Mouse (Mus musculus) limb, embryonic 14.5 days (tissue): ENCODE results near the gene Adprh. TPM values are rescaled to one million over a fixed set of nuclear protein-coding genes. Genes with fewer than 3 reads are reported as not detected.

Source experiments
- ATAC-seq: fragments of 200-750 bp; cut with Nextera tagmentation; 2 replicates; pipeline ENCODE4 v1.8.0; 2017; ENCODE audit warnings: low read depth, moderate number of reproducible peaks, moderate TSS enrichment; ENCODE audit not compliant: low FRiP score
- DNase-seq: peaks from one replicate; pipeline ENCODE4 v3.0.0-alpha.2; 2015; ENCODE audit warnings: low spot score
- H3K27ac ChIP-seq: fragments of 300-500 bp; sonication (generic); replicated peaks from 2 replicates; pipeline ENCODE4 v1.5.1; 2014; ENCODE audit warnings: low read depth, mild to moderate bottlenecking, low read length, moderate library complexity, mixed read lengths
- H3K27me3 ChIP-seq: fragments of 300-500 bp; sonication (generic); 2 replicates; pipeline ENCODE4 v1.6.1; 2014; ENCODE audit warnings: low read length, mixed read lengths; ENCODE audit not compliant: control insufficient read depth, insufficient read depth
- H3K36me3 ChIP-seq: fragments of 300-500 bp; sonication (generic); 2 replicates; pipeline ENCODE4 v1.6.1; 2014; ENCODE audit warnings: mild to moderate bottlenecking, low read length, moderate library complexity, mixed read lengths; ENCODE audit not compliant: control insufficient read depth, insufficient read depth
- H3K4me1 ChIP-seq: fragments of 300-500 bp; sonication (generic); 2 replicates; pipeline ENCODE4 v1.6.1; 2014; ENCODE audit warnings: antibody characterized with exemption, low read length, mixed read lengths; ENCODE audit not compliant: control insufficient read depth, insufficient read depth
- H3K4me2 ChIP-seq: fragments of 300-500 bp; sonication (generic); replicated peaks from 2 replicates; pipeline ENCODE4 v1.6.1; 2014; ENCODE audit warnings: low read depth, mild to moderate bottlenecking, low read length, moderate library complexity; ENCODE audit not compliant: severe bottlenecking
- H3K4me3 ChIP-seq: fragments of 300-500 bp; sonication (generic); replicated peaks from 2 replicates; pipeline ENCODE4 v1.5.1; 2014; ENCODE audit warnings: low read length
- H3K9ac ChIP-seq: fragments of 300-500 bp; sonication (generic); 2 replicates; pipeline ENCODE4 v1.6.1; 2014; ENCODE audit warnings: mild to moderate bottlenecking, low read depth, low read length, moderate library complexity; ENCODE audit not compliant: severe bottlenecking
- H3K9me3 ChIP-seq: fragments of 300-500 bp; sonication (generic); 2 replicates; pipeline ENCODE4 v1.6.1; 2016; ENCODE audit warnings: low read length; ENCODE audit not compliant: control insufficient read depth
- POLR2A ChIP-seq: fragments of 200-500 bp; IDR thresholded peaks from 2 replicates; pipeline ENCODE4 v1.8.0; 2012; ENCODE audit warnings: inconsistent platforms, mild to moderate bottlenecking, moderate library complexity, borderline replicate concordance; ENCODE audit not compliant: insufficient read depth, insufficient read length; ENCODE audit errors: extremely low read depth
- WGBS: fragments of 180-500 bp; shearing (Covaris S2); extraction: QIAGEN DNeasy Blood & Tissue Kit; methylation state at CpG from one replicate; pipeline ENCODE4 v1.1.7; 2014; 5-methylcytosine and 5-hydroxymethylcytosine counted together
- polyA plus RNA-seq, 2 experiments: library from polyadenylated mRNA; depleted of rRNA in 1 of 2; stranded (reverse) in 1 of 2; unstranded in 1 of 2; fragments of >200 nt; fragmentation: Nextera tagmentation in 1 of 2; extraction: Ambion mirVana in 1 of 2; gene quantifications; 2 replicates each; pipeline versions ENCODE4 v1.2.1 to v1.2.3; 2012 to 2014

Adprh gene
- polyA plus RNA-seq, 2 experiments, result 69.5 to 114 TPM

DNA sequence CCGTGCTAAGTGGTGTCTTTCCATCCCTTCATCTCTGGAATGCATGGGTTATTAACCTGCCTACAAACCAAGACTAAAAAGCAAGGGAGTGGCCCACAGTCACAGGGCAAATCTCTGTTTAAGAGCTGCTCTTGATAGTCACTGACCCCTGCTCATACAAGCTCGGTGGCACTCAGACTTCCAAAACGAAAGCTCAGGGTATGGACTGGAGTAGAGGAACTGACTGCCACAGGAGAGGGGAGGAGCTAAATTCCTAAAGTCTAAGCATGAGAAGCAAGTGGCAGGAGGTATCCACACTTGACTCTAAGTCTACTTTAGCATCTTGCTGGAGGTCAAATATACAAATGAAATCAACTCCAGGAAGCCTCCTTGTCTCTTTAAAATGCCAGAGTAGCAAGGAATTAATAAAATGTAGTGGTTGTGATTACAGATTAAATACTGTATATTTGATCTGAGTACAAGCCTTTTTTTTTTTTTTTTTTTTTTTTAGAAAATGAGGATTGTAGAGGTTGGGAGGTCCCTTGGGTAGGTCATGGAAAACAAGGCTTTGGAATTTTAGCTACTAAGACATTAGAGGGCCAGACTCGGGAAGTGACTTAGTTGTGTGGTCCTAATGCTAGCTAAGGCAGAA, 23.3 kb upstream of the Adprh start:
- no peak overlapping the region for H3K27ac ChIP-seq
- 52% methylated on average over 4 of the region's 4 CpGs for WGBS
- no peaks in the 10 kb centered on the region for H3K9me3 ChIP-seq
- H3K4me2 ChIP-seq, result peak overlapping the region; percentile 76
- TF ChIP-seq POLR2A, result no peak
- H3K27me3 ChIP-seq, result no peaks in the 10 kb centered on the region
- no peaks in the 10 kb centered on the region for H3K36me3 ChIP-seq
- DNase-seq (no peak), ATAC-seq (0 out of 2 replicates have a peak, but pooled peaks have one; percentile 19)
- H3K4me3 ChIP-seq, result peak overlapping the region; percentile 37; the same call in 1 of the 2 replicates
- H3K4me1 ChIP-seq, result no peaks in the 10 kb centered on the region
- H3K9ac ChIP-seq, result no peak overlapping the region; the same call in 1 of the 2 replicates

DNA sequence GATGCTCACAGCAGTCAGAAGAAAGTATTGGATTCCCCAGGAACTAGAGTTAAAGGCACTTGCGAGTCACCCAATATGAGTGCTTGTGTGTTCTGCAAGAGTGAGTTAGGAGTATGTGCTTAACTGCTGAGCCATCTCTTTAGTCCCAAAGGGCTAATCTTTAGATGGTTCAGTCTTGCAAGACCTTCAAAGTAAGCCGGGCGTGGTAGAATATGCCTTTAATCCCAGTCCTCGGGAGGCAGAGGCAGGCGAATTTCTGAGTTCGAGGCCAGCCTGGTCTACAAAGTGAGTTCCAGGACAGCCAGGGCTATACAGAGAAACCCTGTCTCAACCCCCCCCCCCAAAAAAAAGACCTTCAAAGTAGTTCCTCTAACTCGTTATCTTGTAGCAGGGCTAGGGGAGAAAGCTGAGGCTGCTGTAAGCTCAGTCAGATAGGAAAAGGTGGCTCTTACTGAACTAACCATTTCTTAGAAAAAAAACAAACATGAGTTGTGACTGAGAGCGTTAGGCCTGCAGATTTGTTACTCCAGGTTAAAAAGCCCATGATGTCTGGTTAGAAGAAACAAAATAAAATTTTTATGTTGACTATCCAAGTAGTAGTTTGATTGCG, 22.3 kb upstream of the Adprh start:
- no peak overlapping the region for H3K4me2 ChIP-seq
- no peaks in the 10 kb centered on the region for H3K36me3 ChIP-seq
- TF ChIP-seq POLR2A, result no peak
- no peak overlapping the region for H3K27ac ChIP-seq
- H3K27me3 ChIP-seq, result no peaks in the 10 kb centered on the region
- no peak overlapping the region for H3K9ac ChIP-seq
- no peaks in the 10 kb centered on the region for H3K4me1 ChIP-seq
- no peak for ATAC-seq
- H3K4me3 ChIP-seq, result no peak overlapping the region
- no peaks in the 10 kb centered on the region for H3K9me3 ChIP-seq
- WGBS, result 86% methylated on average over 9 of the region's 9 CpGs
- DNase-seq, result no peak

DNA sequence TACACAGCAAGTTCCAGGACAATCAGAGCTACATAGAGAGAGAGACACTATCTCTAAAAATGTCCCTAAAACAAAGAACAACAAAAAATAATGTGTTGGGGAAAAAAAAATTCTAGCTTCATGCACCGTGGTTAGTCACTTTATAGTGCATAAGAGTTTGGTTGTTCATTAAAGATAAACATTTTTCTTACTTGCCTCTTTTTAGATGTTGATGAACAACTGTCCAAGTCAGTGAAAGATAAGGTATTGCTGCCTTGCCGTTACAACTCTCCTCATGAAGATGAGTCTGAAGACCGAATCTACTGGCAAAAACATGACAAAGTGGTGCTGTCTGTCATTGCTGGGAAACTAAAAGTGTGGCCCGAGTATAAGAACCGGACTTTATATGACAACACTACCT, 21.2 kb upstream of the Adprh start:
- Histone ChIP-seq H3K4me1 (no peaks in the 10 kb centered on the region), H3K9me3 (no peaks in the 10 kb centered on the region), H3K9ac (no peak overlapping the region), H3K36me3 (no peaks in the 10 kb centered on the region), H3K27me3 (no peaks in the 10 kb centered on the region), H3K4me2 (no peak overlapping the region), H3K4me3 (no peak overlapping the region), H3K27ac (no peak overlapping the region)
- WGBS, result 86% methylated on average over 5 of the region's 5 CpGs
- no peak for ATAC-seq
- DNase-seq, result no peak
- no peak for TF ChIP-seq POLR2A

DNA sequence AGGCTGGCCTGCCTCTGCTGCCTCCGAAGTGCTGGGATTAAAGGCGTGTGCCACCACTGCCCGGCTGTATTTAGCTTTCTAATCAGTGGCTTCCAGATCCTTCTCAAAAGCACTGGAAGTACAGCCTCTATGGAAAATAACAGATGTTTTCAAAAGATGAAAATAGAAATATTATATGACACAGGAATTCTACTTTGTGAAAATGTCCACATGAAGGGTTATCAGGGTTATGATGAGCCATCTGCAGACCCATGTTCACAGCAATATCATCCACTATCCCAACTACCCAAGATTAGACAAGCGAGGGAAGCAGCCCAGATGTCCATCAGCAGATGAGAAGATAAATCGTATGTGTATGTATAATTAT, 20.0 kb upstream of the Adprh start:
- no peaks in the 10 kb centered on the region for H3K4me1 ChIP-seq
- H3K27me3 ChIP-seq, result no peaks in the 10 kb centered on the region
- ATAC-seq (no peak), DNase-seq (no peak)
- no peak overlapping the region for H3K27ac ChIP-seq
- H3K4me3 ChIP-seq, result no peak overlapping the region
- H3K9me3 ChIP-seq, result no peaks in the 10 kb centered on the region
- no peaks in the 10 kb centered on the region for H3K36me3 ChIP-seq
- no peak overlapping the region for H3K4me2 ChIP-seq
- 92% methylated on average over 5 of the region's 5 CpGs for WGBS
- TF ChIP-seq POLR2A, result no peak
- H3K9ac ChIP-seq, result no peak overlapping the region

DNA sequence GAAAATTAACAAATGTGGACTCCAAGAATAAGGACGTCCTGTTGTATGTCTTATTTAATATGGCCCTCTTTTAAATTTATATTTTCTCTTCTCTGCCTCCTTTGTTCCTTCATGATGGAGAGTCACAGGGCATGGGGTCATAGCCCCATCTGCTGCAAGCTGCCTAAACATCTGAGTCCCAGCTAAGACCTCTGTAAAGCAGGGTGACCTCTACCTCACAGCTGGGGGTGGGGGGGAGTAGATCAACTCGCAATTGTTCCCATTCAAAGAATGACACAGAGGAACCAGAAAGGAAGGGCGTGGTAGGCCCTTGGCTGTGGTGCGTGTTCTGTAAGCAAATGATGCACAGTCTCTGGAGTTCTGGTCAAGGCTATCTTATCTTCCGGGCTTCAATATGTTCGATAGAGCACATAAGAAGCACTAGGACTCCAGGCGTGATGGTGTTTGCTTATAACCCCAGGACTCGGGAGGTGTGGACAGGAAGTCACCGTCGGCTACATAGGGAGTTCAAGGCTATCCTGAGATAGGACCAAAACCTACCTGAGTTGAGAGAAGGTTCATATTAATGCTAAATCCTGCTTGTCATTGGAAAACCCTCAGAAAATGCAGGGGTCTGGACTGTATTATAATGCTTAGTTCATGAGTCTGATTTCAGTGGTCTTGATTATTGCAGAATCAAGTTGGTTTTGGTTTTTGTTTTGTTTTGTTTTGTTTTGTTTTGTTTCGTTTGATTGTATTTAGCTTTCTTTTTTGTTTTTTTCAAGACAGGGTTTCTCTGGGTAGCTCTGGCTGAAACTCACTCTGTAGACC, 19.4 kb upstream of the Adprh start:
- H3K36me3 ChIP-seq, result no peaks in the 10 kb centered on the region
- WGBS, result 84% methylated on average over 11 of the region's 11 CpGs

More for the DNA sequence above, 19.4 kb upstream of the Adprh start:
- TF ChIP-seq POLR2A, result no peak
- Histone ChIP-seq H3K27ac (no peak overlapping the region), H3K9ac (no peak overlapping the region), H3K27me3 (no peaks in the 10 kb centered on the region), H3K9me3 (no peaks in the 10 kb centered on the region), H3K4me1 (no peaks in the 10 kb centered on the region), H3K4me2 (no peak overlapping the region), H3K4me3 (no peak overlapping the region)
- DNase-seq, result no peak
- no peak for ATAC-seq
